Mouse (Mus musculus) hindlimb bud, embryonic 11.5 days (tissue): ENCODE results near the gene Ptgis.
A peak's percentile ranks its signal among the peaks of the same experiment; 100 is the strongest.

Experiments
- DNase-seq: peaks from one replicate; pipeline ENCODE4 v3.0.0-alpha.2; 2012; ENCODE audit warnings: low read depth, low spot score; ENCODE audit errors: extremely low spot score

Ptgis gene

GRCm38 (mm10) chr2:167240008-167240964, at the start of gene Ptgis:
Gene Ptgis, minus strand, starts transcription at chr2:167240604.
- no peak for DNase-seq

GRCm38 (mm10) chr2:167281461-167281860, 41.1 kb upstream of the Ptgis start:
- no peak for DNase-seq

- DNase-seq = no peak
Measured at GRCm38 (mm10) chr2:167280986-167281310, 40.5 kb upstream of the Ptgis start.

GRCm38 (mm10) chr2:167280090-167280985, 39.9 kb upstream of the Ptgis start:
- DNase-seq = peak; percentile 53

- DNase-seq = peak; percentile 10
Measured at GRCm38 (mm10) chr2:167278751-167279526, 38.5 kb upstream of the Ptgis start.

GRCm38 (mm10) chr2:167278011-167278410, 37.6 kb upstream of the Ptgis start:
- no peak for DNase-seq

GRCm38 (mm10) chr2:167277026-167277425, 36.6 kb upstream of the Ptgis start:
- DNase-seq = no peak

GRCm38 (mm10) chr2:167275856-167276255, 35.5 kb upstream of the Ptgis start:
- no peak for DNase-seq

GRCm38 (mm10) chr2:167274713-167275465, 34.5 kb upstream of the Ptgis start:
- DNase-seq = no peak

GRCm38 (mm10) chr2:167273206-167273740, 32.9 kb upstream of the Ptgis start:
- no peak for DNase-seq

GRCm38 (mm10) chr2:167272706-167273105, 32.3 kb upstream of the Ptgis start:
- no peak for DNase-seq

GRCm38 (mm10) chr2:167271121-167271521, 30.7 kb upstream of the Ptgis start:
- DNase-seq = no peak

- DNase-seq = no peak
Measured at GRCm38 (mm10) chr2:167270496-167270895, 30.1 kb upstream of the Ptgis start.

GRCm38 (mm10) chr2:167268721-167269120, 28.3 kb upstream of the Ptgis start:
- no peak for DNase-seq

- no peak for DNase-seq
Measured at GRCm38 (mm10) chr2:167268411-167268690, 27.9 kb upstream of the Ptgis start.

GRCm38 (mm10) chr2:167267531-167268410, 27.4 kb upstream of the Ptgis start:
- DNase-seq = no peak

GRCm38 (mm10) chr2:167266231-167266630, 25.8 kb upstream of the Ptgis start:
- no peak for DNase-seq

GRCm38 (mm10) chr2:167265806-167266205, 25.4 kb upstream of the Ptgis start:
- no peak for DNase-seq

- no peak for DNase-seq
Measured at GRCm38 (mm10) chr2:167265021-167265420, 24.6 kb upstream of the Ptgis start.
